In genomic region chr4:24808316-24808715, GRCm38 (mm10) we compare ENCODE assay signal across 36 mouse cellular contexts. TPM values are rescaled to one million over a fixed set of nuclear protein-coding genes. Genes with fewer than 3 reads are reported as not detected.
"Had no signal": no experiment of that assay in that cellular context is flagged by ENCODE, and none has a peak within 500 bp of the region (broad histone marks: within the 10 kb centered on the region; RNA-seq: fewer than 3 reads in every experiment).

No protein-coding gene starts in this region.

- DNase-seq: heart, postnatal 10 days; heart, postnatal 14 days; heart, postnatal 36 days; heart, postnatal 4 days; kidney, adult 11 months; kidney, adult 18-20 months; kidney, adult 2 months; kidney, adult 8-10 months; kidney, adult 9 months; kidney, postnatal 10 days; kidney, postnatal 14 days; kidney, postnatal 25 days; kidney, postnatal 36 days; kidney, postnatal 4 days; layer of hippocampus, adult 9-11 months; layer of hippocampus, postnatal 36 days had no signal

- H3K27ac ChIP-seq: heart, embryonic 10.5 days; heart, embryonic 13.5 days; heart, embryonic 15.5 days; hindbrain, embryonic 10.5 days; hindbrain, embryonic 12.5 days; hindbrain, embryonic 13.5 days; hindbrain, embryonic 14.5 days; hindbrain, embryonic 15.5 days; intestine, embryonic 15.5 days; kidney, embryonic 15.5 days; kidney, postnatal 0 days; layer of hippocampus, adult 2 months; left cerebral cortex, adult 2 months had no signal

- H3K27me3 ChIP-seq: heart, embryonic 12.5 days; heart, embryonic 13.5 days; heart, embryonic 15.5 days; hindbrain, embryonic 12.5 days; hindbrain, embryonic 13.5 days; hindbrain, embryonic 15.5 days; intestine, embryonic 15.5 days; kidney, embryonic 15.5 days had no signal

- H3K4me2 ChIP-seq: heart, embryonic 11.5 days; heart, embryonic 12.5 days; heart, embryonic 13.5 days; heart, embryonic 15.5 days; hindbrain, embryonic 12.5 days; hindbrain, embryonic 13.5 days; hindbrain, embryonic 14.5 days; hindbrain, embryonic 15.5 days; intestine, embryonic 15.5 days; kidney, embryonic 15.5 days had no signal

- H3K4me1 ChIP-seq: heart, embryonic 10.5 days; heart, embryonic 12.5 days; heart, embryonic 13.5 days; heart, embryonic 15.5 days; hindbrain, embryonic 10.5 days; hindbrain, embryonic 12.5 days; hindbrain, embryonic 13.5 days; hindbrain, embryonic 15.5 days; intestine, embryonic 15.5 days; kidney, embryonic 15.5 days had no signal

- H3K36me3 ChIP-seq: heart, embryonic 10.5 days; heart, embryonic 12.5 days; heart, embryonic 13.5 days; heart, embryonic 15.5 days; hindbrain, embryonic 10.5 days; hindbrain, embryonic 12.5 days; hindbrain, embryonic 15.5 days; intestine, embryonic 15.5 days; kidney, embryonic 15.5 days had no signal

- H3K9me3 ChIP-seq: heart, embryonic 10.5 days; heart, embryonic 12.5 days; heart, embryonic 13.5 days; heart, embryonic 15.5 days; hindbrain, embryonic 10.5 days; hindbrain, embryonic 12.5 days; hindbrain, embryonic 13.5 days; hindbrain, embryonic 15.5 days; intestine, embryonic 15.5 days; kidney, embryonic 15.5 days had no signal

- H3K9ac ChIP-seq: heart, embryonic 12.5 days; heart, embryonic 13.5 days; heart, embryonic 15.5 days; hindbrain, embryonic 12.5 days; hindbrain, embryonic 13.5 days; hindbrain, embryonic 14.5 days; hindbrain, embryonic 15.5 days; intestine, embryonic 15.5 days; kidney, embryonic 15.5 days had no signal

- H3K4me3 ChIP-seq: heart, embryonic 10.5 days; heart, embryonic 12.5 days; heart, embryonic 13.5 days; heart, embryonic 15.5 days; hindbrain, embryonic 10.5 days; hindbrain, embryonic 12.5 days; hindbrain, embryonic 13.5 days; hindbrain, embryonic 15.5 days; intestine, embryonic 15.5 days; kidney, embryonic 15.5 days; layer of hippocampus, adult 2 months; left cerebral cortex, adult 2 months had no signal

- ATAC-seq: hindbrain, embryonic 16.5 days; inflammation-experienced regulatory T-cells, adult 6 months; intestine, embryonic 15.5 days; intestine, embryonic 16.5 days; intestine, postnatal 0 days had no signal

RNA-seq across cellular contexts. Expression of gene Klhl32, which starts 42.6 kb away (rescaled TPM):
- total RNA-seq: hematopoietic stem cell, adult 5-6 weeks had no signal
